Mouse (Mus musculus) heart, postnatal 0 days (tissue): Measurements from ENCODE around the gene Pyurf.

Source experiments
- CTCF ChIP-seq: IDR thresholded peaks from 2 replicates; pipeline ENCODE4 v1.5.1; 2016; ENCODE audit warnings: antibody characterized with exemption, control low read depth, low read depth
- EP300 ChIP-seq: IDR thresholded peaks from 2 replicates; pipeline ENCODE4 v1.6.1; 2016; ENCODE audit warnings: antibody characterized with exemption, low read depth

DNA sequence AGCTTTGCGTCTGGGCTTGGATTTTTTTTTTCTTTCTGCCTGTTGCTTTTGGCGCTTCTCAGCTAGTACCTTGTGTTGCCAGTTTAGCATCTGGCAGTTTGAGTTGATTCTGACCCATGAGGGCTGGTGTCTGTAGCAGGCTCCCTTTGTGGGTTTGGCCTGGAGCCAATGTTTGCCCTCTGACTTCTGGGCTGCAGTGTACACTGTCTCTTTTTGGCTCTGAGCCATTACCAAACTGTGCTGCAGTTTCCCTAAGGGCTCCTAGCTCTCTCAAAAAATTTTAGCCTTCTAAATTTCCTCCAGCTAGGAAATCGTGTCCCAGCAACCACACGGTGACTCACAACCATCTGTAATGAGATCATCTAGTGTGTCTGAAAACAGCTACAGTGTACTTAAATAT lies 50.1 kb downstream of the Pyurf start:
- TF ChIP-seq CTCF (no peak), EP300 (no peak)
